Mouse (Mus musculus): ENCODE measurements around the gene Atg16l1. TPM values are rescaled to one million over a fixed set of nuclear protein-coding genes. Genes with fewer than 3 reads are reported as not detected.

The Atg16l1 gene
- polyA plus RNA-seq, 1 experiment = 5.1 TPM

- TF ChIP-seq GATA1 (IDR thresholded peaks at IDR 0.05; ENCODE audit: low read length) = no peak
Observed at GRCm38 (mm10) chr1:87749360-87749973, 6.2 kb upstream of the Atg16l1 start.

GRCm38 (mm10) chr1:87763821-87764220 is 8.2 kb downstream of the Atg16l1 start:
- TF ChIP-seq GATA1 (IDR thresholded peaks at IDR 0.05; ENCODE audit: low read length) = no peak

GRCm38 (mm10) chr1:87765741-87766140 is 10.1 kb downstream of the Atg16l1 start:
- no peak for TF ChIP-seq GATA1 (IDR thresholded peaks at IDR 0.05; ENCODE audit: low read length)

GRCm38 (mm10) chr1:87766233-87766632 is 10.6 kb downstream of the Atg16l1 start:
- no peak for TF ChIP-seq GATA1 (IDR thresholded peaks at IDR 0.05; ENCODE audit: low read length)

- no peak for TF ChIP-seq GATA1 (IDR thresholded peaks at IDR 0.05; ENCODE audit: low read length)
Observed at GRCm38 (mm10) chr1:87769263-87769662, 13.6 kb downstream of the Atg16l1 start.

GRCm38 (mm10) chr1:87770486-87770885 is 14.8 kb downstream of the Atg16l1 start:
- peak; percentile 57 for TF ChIP-seq GATA1 (IDR thresholded peaks at IDR 0.05; ENCODE audit: low read length)

GRCm38 (mm10) chr1:87771724-87772123 is 16.1 kb downstream of the Atg16l1 start:
- no peak for TF ChIP-seq GATA1 (IDR thresholded peaks at IDR 0.05; ENCODE audit: low read length)

- TF ChIP-seq GATA1 (IDR thresholded peaks at IDR 0.05; ENCODE audit: low read length) = no peak
Observed at GRCm38 (mm10) chr1:87773336-87773735, 17.7 kb downstream of the Atg16l1 start.

- TF ChIP-seq GATA1 (IDR thresholded peaks at IDR 0.05; ENCODE audit: low read length) = no peak
Observed at GRCm38 (mm10) chr1:87774845-87775244, 19.2 kb downstream of the Atg16l1 start.

- no peak for TF ChIP-seq GATA1 (IDR thresholded peaks at IDR 0.05; ENCODE audit: low read length)
Observed at GRCm38 (mm10) chr1:87779204-87779785, 23.6 kb downstream of the Atg16l1 start.

- no peak for TF ChIP-seq GATA1 (IDR thresholded peaks at IDR 0.05; ENCODE audit: low read length)
Observed at GRCm38 (mm10) chr1:87785703-87786102, 30.0 kb downstream of the Atg16l1 start.

GRCm38 (mm10) chr1:87786251-87786650 is 30.6 kb downstream of the Atg16l1 start:
- no peak for TF ChIP-seq GATA1 (IDR thresholded peaks at IDR 0.05; ENCODE audit: low read length)

GRCm38 (mm10) chr1:87789665-87790064 is 34.0 kb downstream of the Atg16l1 start:
- no peak for TF ChIP-seq GATA1 (IDR thresholded peaks at IDR 0.05; ENCODE audit: low read length)

GRCm38 (mm10) chr1:87792438-87793137 is 36.9 kb downstream of the Atg16l1 start:
- TF ChIP-seq GATA1 (IDR thresholded peaks at IDR 0.05; ENCODE audit: low read length) = no peak

- TF ChIP-seq GATA1 (IDR thresholded peaks at IDR 0.05; ENCODE audit: low read length) = no peak
Observed at GRCm38 (mm10) chr1:87793138-87793449, 37.4 kb downstream of the Atg16l1 start.

GRCm38 (mm10) chr1:87797702-87798101 is 42.0 kb downstream of the Atg16l1 start:
- no peak for TF ChIP-seq GATA1 (IDR thresholded peaks at IDR 0.05; ENCODE audit: low read length)

- TF ChIP-seq GATA1 (IDR thresholded peaks at IDR 0.05; ENCODE audit: low read length) = no peak
Observed at GRCm38 (mm10) chr1:87798306-87798705, 42.6 kb downstream of the Atg16l1 start.
